Mouse (Mus musculus): ENCODE data around the gene Arcn1.

DNA sequence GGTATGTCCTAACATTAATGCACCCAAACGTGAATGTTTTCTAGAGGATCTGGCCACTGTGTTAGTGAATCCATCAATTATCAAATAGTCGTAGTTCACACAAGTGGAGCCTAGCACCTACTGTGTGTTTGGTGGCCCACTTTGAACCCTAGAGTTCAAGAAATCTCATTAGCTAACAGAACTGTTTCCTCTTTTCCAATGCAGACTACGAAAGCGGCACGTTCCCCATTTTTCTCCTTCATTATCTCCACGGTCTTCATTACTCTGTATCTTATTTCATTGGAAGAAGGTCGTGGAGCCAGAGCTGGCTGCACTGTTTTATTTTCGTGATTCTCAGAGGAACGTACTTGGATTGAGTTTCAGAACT, 32.3 kb upstream of the Arcn1 start:
- TF ChIP-seq CTCF (IDR thresholded peaks at IDR 0.05; ENCODE audit: low read depth) (no peak), EP300 (IDR thresholded peaks at IDR 0.05; ENCODE audit: low read depth) (no peak)

Measured in liver, embryonic 14.5 days (tissue).